Mouse (Mus musculus) gonadal fat pad, adult 2 months (tissue): ENCODE measurements around the gene Ccdc160. TPM values are rescaled to one million over a fixed set of nuclear protein-coding genes. Genes with fewer than 3 reads are reported as not detected.

ENCODE experiments used
- polyA plus RNA-seq: library from polyadenylated mRNA; depleted of rRNA; stranded (reverse); fragments of >200 nt; gene quantifications from 2 replicates; pipeline ENCODE4 v1.2.3, GENCODE M21; 2012; rRNA removed

Ccdc160 gene
- polyA plus RNA-seq, 1 experiment = 0.12 TPM

Other genes starting within 250 kb of the Ccdc160 start
- gene Gpc3, start 177.2 kb upstream of the Ccdc160 start, polyA plus RNA-seq = 36.7 and 47.6 TPM in 2 replicates
- 12.8 and 17.5 TPM in 2 replicates for gene Phf6, start 121.1 kb downstream of the Ccdc160 start, polyA plus RNA-seq
- 36.5 and 44.5 TPM in 2 replicates for gene Hprt, start 196.9 kb downstream of the Ccdc160 start, polyA plus RNA-seq